Mouse (Mus musculus): ENCODE data around the gene Lancl3.
A peak's percentile ranks its signal among the peaks of the same experiment; 100 is the strongest.
"Not testable (repeated sequence)": the region's sequence is repeated elsewhere in the genome, so short reads cannot be mapped to it uniquely, and the experiment has no call there.

Lancl3 gene

DNA sequence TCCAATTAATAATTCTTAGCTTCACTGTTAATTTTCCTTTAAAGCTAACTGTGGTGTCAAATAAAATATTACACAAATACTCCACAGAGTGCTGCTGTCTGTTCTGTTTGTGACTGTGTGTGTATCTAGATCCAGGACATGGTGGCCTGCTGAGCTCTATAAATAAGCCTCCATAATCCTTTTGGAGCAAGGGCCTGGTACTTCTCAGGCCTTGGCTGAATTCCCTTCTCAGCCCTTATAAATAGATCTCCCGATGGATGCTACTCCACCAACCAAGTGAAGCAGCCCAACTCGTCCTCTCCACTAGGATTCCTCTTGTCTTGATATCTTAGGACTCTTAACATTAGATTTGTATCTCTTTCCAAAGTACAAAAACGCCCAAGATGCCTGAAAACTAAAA lies 71.4 kb downstream of the Lancl3 start:
- no peak for DNase-seq

GRCm38 (mm10) chrX:9271947-9272459 lies 72.3 kb downstream of the Lancl3 start:
- DNase-seq = no peak

DNA sequence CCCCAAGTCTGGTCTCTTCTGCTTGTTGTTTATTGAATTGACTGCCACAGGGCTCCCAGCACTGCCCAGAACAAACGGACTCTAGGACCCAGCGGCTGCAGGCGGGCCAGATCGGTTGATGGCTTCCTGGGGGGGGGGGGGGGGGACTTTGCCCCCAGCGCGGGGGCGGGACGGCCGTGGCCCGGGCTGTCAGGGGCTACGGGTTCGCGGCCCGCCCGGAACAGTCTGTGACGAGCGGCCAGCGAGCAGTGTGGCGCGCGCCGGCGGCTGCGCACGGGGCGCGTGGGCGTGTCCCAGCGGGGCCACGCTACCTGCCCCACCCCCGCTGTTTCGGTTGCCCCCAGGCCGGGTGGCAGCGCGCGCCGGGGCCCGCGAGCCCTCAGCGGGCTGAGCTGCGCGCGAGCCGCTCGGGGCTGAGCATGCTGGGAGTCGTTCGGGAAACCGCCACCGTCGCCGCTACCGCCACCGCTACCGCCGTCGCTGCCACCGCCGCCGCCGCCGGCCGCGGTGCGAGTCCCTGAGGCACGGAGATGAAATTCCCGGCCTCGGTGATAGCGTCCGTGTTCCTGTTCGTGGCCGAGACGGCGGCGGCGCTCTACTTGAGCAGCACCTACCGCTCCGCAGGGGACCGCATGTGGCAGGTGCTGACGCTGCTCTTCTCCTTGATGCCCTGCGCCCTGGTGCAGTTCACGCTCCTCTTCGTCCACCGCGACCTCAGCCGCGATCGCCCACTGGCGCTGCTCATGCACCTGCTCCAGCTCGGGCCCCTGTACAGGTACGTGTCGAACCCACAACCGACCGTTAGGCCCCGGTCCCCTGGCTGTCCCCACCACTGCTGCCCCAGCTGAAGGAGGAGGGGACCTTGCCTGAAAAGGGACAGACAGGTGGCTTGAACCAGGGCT lies 73.0 kb downstream of the Lancl3 start, which contains the start of gene Xk:
Gene Xk, plus strand, starts transcription at position 297 of the 902 bp plus-strand sequence.
- DNase-seq = peak; percentile 48

DNA sequence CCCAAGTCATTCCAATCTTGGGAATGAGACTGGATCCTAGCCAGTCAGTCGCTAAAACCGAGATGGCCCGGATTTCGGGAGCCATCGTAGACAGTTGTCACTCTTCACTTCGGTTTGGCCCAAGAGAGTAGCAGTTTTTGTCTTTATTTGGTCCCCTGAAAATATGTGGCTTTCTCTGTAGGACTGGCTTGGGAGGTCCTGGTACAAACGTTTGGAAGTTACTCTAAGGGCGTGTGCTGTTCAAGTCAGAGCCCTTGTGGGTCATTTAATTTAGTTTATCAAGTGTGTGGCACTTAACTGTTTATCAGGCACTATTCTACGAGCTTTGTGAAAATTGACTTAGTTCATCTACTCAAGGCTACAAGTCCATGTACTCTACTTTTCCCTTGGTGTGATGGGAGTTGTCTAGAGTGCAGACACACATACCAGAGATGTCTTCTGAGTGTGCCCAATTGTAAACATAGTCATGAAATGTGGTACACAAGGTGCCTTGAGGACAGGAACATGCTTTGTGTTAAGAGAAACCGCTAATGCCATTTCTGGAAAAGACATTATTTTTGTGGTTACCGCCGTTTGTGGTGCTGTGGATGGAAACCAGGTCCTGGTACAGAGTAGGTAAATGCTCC lies 73.8 kb downstream of the Lancl3 start:
- no peak for DNase-seq

GRCm38 (mm10) chrX:9274321-9274720 lies 74.6 kb downstream of the Lancl3 start:
- no peak for DNase-seq

DNA sequence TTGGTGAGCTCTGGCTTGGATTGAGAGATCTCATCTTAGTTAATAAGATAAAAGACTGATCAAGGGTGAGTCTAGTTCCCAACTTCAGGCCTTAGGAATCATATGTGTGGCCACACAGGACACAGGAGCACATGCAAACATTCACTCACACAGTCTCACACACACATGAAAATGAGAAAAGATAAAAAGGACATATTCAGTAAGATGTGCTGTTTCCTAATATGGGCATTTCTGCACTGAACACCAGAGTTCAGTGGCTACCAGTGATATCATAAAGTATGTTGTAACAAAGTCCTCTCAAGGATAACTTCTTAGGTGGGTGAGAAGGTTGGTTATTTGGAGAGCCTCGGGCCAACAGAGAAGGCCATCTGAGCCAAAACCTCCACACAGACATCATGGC lies 83.8 kb downstream of the Lancl3 start, which contains the start of gene H2al1m:
Gene H2al1m, plus strand, starts transcription at position 301 of the 400 bp plus-strand sequence.
- DNase-seq = not testable (repeated sequence)

DNA sequence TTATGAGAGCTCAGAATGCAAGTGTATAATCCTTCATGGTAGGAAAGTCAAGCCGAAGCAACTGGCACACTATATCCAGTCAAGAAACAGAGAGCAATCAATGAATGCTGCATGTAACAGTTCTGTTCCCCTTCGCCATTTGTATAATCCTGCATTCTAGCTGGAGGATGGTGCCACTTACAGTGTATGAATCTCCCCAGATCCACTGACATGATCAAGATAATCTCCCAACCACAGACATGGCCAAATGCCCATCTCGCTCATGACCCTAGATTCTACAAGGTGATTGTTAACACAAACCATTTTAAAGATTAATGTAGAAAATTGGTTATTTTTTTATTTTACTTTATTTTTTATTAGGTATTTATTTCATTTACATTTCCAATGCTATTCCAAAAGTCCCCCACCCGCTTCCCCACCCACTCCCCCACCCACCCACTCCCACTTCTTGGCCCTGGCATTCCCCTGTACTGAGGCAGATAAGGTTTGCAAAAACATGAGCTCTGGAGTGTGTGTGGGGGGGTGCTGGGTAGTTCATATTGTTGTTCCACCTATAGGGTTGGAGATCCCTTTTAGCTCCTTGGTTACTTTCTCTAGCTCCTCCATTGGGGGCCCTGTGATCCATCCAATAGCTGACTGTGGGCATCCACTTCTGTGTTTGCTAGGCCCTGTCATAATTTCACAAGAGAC lies 93.6 kb downstream of the Lancl3 start:
- not testable (repeated sequence) for DNase-seq

GRCm38 (mm10) chrX:9298413-9298864 lies 98.7 kb downstream of the Lancl3 start:
- DNase-seq = no peak

GRCm38 (mm10) chrX:9302791-9303190 lies 103.1 kb downstream of the Lancl3 start:
- DNase-seq = no peak

DNA sequence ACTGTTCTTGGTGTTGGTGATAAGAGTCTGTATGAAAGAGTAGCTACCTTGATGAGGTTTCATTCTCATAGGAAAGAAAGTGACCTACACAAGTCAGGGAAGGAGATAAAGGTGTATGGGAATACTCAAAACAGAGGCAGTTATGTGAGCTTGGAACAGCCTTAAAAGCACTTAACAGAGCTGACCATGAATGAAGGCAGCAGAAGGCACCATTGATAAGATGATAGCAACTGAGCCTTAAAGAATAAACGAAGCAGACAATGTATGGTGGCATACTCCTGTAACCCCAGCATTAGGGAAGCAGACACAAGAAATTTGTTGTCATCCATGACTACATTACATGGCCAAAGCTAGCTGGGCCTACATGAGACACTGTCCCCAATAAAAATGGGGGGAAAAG lies 103.8 kb downstream of the Lancl3 start:
- DNase-seq = no peak

DNA sequence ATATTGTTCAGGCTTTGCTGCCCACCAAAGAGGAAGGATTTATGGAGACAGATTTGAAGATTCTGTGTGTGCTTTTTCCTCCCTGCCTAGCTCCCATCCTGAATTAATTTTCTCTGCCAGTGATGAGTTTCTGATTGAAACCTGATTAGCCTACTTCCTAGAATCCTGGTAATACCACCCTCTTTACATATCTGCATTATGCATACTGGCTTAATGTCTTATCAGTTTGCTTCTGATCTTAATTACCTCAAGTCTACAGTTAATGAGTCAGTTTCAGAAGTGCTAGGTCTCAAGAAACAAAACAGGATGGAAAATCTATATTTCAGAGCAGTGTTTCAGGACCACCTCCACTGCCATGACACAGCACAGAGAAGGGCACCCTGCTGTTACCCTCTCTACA lies 116.8 kb downstream of the Lancl3 start:
- not testable (repeated sequence) for DNase-seq
